Mouse (Mus musculus) thymus, adult 2 months (tissue): Measurements from ENCODE around the gene Cdr2.

Source experiments
- CTCF ChIP-seq: fragments of 200-500 bp; IDR thresholded peaks from 2 replicates; pipeline ENCODE4 v1.5.1; 2012; ENCODE audit warnings: mild to moderate bottlenecking, control low read depth, low read length, moderate library complexity, borderline replicate concordance; ENCODE audit not compliant: control insufficient read depth, poor library complexity, insufficient read depth; ENCODE audit errors: extremely low read depth
- POLR2A ChIP-seq: fragments of 200-500 bp; IDR thresholded peaks from 2 replicates; pipeline ENCODE4 v1.6.1; 2012; ENCODE audit warnings: mild to moderate bottlenecking, low read length, control low read depth, moderate library complexity; ENCODE audit not compliant: control insufficient read depth, poor library complexity, insufficient read depth; ENCODE audit errors: extremely low read depth

DNA sequence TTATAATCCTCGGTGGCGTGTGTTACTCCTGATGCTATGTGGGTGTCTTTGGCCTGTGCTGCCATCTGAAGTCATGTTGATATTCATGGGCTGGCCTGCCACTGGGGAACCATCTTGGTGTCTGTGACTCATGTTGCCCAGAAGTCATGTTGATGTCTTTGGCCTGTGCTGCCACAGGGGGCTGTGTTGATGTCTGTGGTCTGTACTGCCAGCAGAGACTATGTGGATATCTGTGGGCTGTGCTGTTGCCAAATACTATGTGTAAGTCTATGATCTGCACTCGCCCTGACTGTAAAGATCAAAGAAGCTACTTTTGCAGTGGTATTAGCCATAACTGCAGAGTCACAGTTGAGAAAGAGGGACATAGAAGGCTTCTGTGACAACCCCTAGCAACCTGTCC is 36.7 kb upstream of the Cdr2 start:
- TF ChIP-seq CTCF (no peak), POLR2A (no peak)
